Mouse (Mus musculus) layer of hippocampus, adult 8-10 months (tissue): ENCODE data around the gene Rad51. TPM values are rescaled to one million over a fixed set of nuclear protein-coding genes. Genes with fewer than 3 reads are reported as not detected.

ENCODE experiments used
- total RNA-seq, 4 experiments: library from RNA; stranded (reverse); gene quantifications; 2 replicates each; pipeline ENCODE4 v1.2.4; 2022

Rad51 gene
- total RNA-seq, 4 experiments from 2014 or later = 0.71 to 2.1 (median 0.84) TPM

Other genes with a start within 250 kb of the Rad51 start
- gene Bahd1, start 212.4 kb upstream of the Rad51 start, total RNA-seq = 10 to 100 TPM; 48.8 to 57.2 (median 54.9) TPM
- 1 to 10 TPM; 3.5 to 4.3 (median 3.8) TPM for gene Chst14, start 186.3 kb upstream of the Rad51 start, total RNA-seq
- 10 to 100 TPM; 45.3 to 60.6 (median 53.9) TPM for gene Ccdc32, start 83.4 kb upstream of the Rad51 start, total RNA-seq
- gene Rpusd2, start 78.0 kb upstream of the Rad51 start, total RNA-seq = 1 to 10 TPM; 7.4 to 9.4 (median 9.0) TPM
- under 1 TPM in 3 of 4 experiments, not detected in 1; 0.14 to 0.48 (median 0.29) TPM for gene Knl1, start 65.7 kb upstream of the Rad51 start, total RNA-seq
- 10 to 100 TPM; 49.4 to 59.7 (median 52.5) TPM for gene Rmdn3, start 44.2 kb downstream of the Rad51 start, total RNA-seq
- under 1 TPM in 1 of 4 experiments, not detected in 3; 0.57 TPM for gene Gchfr, start 55.0 kb downstream of the Rad51 start, total RNA-seq
- gene Gm14137, start 61.7 kb downstream of the Rad51 start, total RNA-seq = not detected
- 10 to 100 TPM; 35.8 to 41.5 (median 38.8) TPM for gene Zfyve19, start 95.8 kb downstream of the Rad51 start, total RNA-seq
- gene Dnajc17, start 96.0 kb downstream of the Rad51 start, total RNA-seq = 10 to 100 TPM; 17.9 to 22.6 (median 19.9) TPM
- not detected for gene Ppp1r14d, start 117.1 kb downstream of the Rad51 start, total RNA-seq
- 1 to 10 TPM; 2.2 to 5.6 (median 2.9) TPM for gene Spint1, start 124.6 kb downstream of the Rad51 start, total RNA-seq
- gene Rhov, start 158.5 kb downstream of the Rad51 start, total RNA-seq = 1 to 10 TPM; 8.5 to 10.0 (median 9.7) TPM
- gene Vps18, start 175.9 kb downstream of the Rad51 start, total RNA-seq = 10 to 100 TPM; 42.9 to 47.2 (median 45.5) TPM
- gene Dll4, start 213.0 kb downstream of the Rad51 start, total RNA-seq = 1 to 10 TPM; 2.1 to 3.7 (median 3.2) TPM
- 1 to 10 TPM; 5.1 to 6.4 (median 6.4) TPM for gene Chac1, start 238.4 kb downstream of the Rad51 start, total RNA-seq